Mouse (Mus musculus) cerebellum, adult 2 months (tissue): ENCODE measurements around the gene Mllt3.

Experiments used
- CTCF ChIP-seq: fragments of 200-500 bp; IDR thresholded peaks from 2 replicates; pipeline ENCODE4 v1.5.1; 2011; ENCODE audit warnings: low read depth, mild to moderate bottlenecking, control low read depth, low read length, moderate library complexity, borderline replicate concordance; ENCODE audit not compliant: insufficient read depth
- POLR2A ChIP-seq: fragments of 200-500 bp; IDR thresholded peaks from 2 replicates; pipeline ENCODE4 v1.6.1; 2011; ENCODE audit warnings: low read length, control low read depth, borderline replicate concordance; ENCODE audit not compliant: insufficient read depth

GRCm38 (mm10) chr4:87863212-87863611 lies 170.0 kb downstream of the Mllt3 start:
- TF ChIP-seq POLR2A (no peak), CTCF (no peak)
